Mouse (Mus musculus) stomach, embryonic 14.5 days (tissue): Measurements from ENCODE around the gene Raly. TPM values are rescaled to one million over a fixed set of nuclear protein-coding genes. Genes with fewer than 3 reads are reported as not detected.

Experiments
- ATAC-seq: fragments of 200-750 bp; cut with Nextera tagmentation; 2 replicates; pipeline ENCODE4 v1.8.0; 2017; ENCODE audit warnings: low read depth, moderate TSS enrichment; ENCODE audit not compliant: insufficient number of reproducible peaks, insufficient read depth, low FRiP score
- H3K27ac ChIP-seq: fragments of 300-500 bp; sonication (generic); 2 replicates; pipeline ENCODE4 v1.5.1; 2014; ENCODE audit warnings: mild to moderate bottlenecking, low read length, moderate library complexity, mixed read lengths
- H3K27me3 ChIP-seq: fragments of 300-500 bp; sonication (generic); 2 replicates; pipeline ENCODE4 v1.6.1; 2014; ENCODE audit warnings: low read length, control low read depth, mixed read lengths; ENCODE audit not compliant: control insufficient read depth, insufficient read depth
- H3K36me3 ChIP-seq: fragments of 300-500 bp; sonication (generic); 2 replicates; pipeline ENCODE4 v1.6.1; 2014; ENCODE audit warnings: mild to moderate bottlenecking, control low read depth, low read length, moderate library complexity, mixed read lengths; ENCODE audit not compliant: control insufficient read depth, insufficient read depth
- H3K4me1 ChIP-seq: fragments of 300-500 bp; sonication (generic); 2 replicates; pipeline ENCODE4 v1.6.1; 2014; ENCODE audit warnings: low read length, control low read depth, mixed read lengths; ENCODE audit not compliant: control insufficient read depth, insufficient read depth
- H3K4me2 ChIP-seq: fragments of 300-500 bp; sonication (generic); replicated peaks from 2 replicates; pipeline ENCODE4 v1.6.1; 2014; ENCODE audit warnings: low read depth, low read length, control low read depth
- H3K4me3 ChIP-seq: fragments of 300-500 bp; sonication (generic); 2 replicates; pipeline ENCODE4 v1.5.1; 2014; ENCODE audit warnings: low read depth, low read length, control low read depth
- H3K9ac ChIP-seq: fragments of 300-500 bp; sonication (generic); replicated peaks from 2 replicates; pipeline ENCODE4 v1.6.1; 2014; ENCODE audit warnings: low read depth, mild to moderate bottlenecking, control low read depth, low read length, moderate library complexity, mixed read lengths
- H3K9me3 ChIP-seq: fragments of 300-500 bp; sonication (generic); 2 replicates; pipeline ENCODE4 v1.6.1; 2016; ENCODE audit warnings: low read depth, low read length, control low read depth; ENCODE audit not compliant: control insufficient read depth
- WGBS: fragments of 180-500 bp; shearing (Covaris S2); extraction: QIAGEN DNeasy Blood & Tissue Kit; methylation state at CpG from one replicate; pipeline ENCODE4 v1.1.7; 2014; 5-methylcytosine and 5-hydroxymethylcytosine counted together
- polyA plus RNA-seq: library from polyadenylated mRNA; unstranded; fragments of >200 nt; fragmentation: Nextera tagmentation; extraction: Ambion mirVana; gene quantifications from 2 replicates; pipeline ENCODE4 v1.2.1, GENCODE M21; 2014

Raly gene
- polyA plus RNA-seq, 1 experiment from 2014 or later = 77.4 TPM

- Histone ChIP-seq H3K4me1 (no peaks in the 10 kb centered on the region), H3K4me2 (no peak overlapping the region), H3K9me3 (peaks cover 3% of the 10 kb centered on the region; the same call in 1 of the 2 replicates), H3K27ac (no peak overlapping the region), H3K9ac (no peak overlapping the region), H3K4me3 (no peak overlapping the region), H3K27me3 (no peaks in the 10 kb centered on the region), H3K36me3 (no peaks in the 10 kb centered on the region)
- no peak for ATAC-seq
- 64% methylated on average over 8 of the region's 8 CpGs for WGBS
Observed at GRCm38 (mm10) chr2:154771604-154772003, 19.3 kb upstream of the Raly start.

GRCm38 (mm10) chr2:154774032-154774431 is 16.9 kb upstream of the Raly start:
- WGBS = 70% methylated on average over 1 of the region's 1 CpGs
- H3K4me2 ChIP-seq = no peak overlapping the region
- no peak overlapping the region for H3K4me3 ChIP-seq
- peaks cover 3% of the 10 kb centered on the region; the same call in 1 of the 2 replicates for H3K9me3 ChIP-seq
- no peak for ATAC-seq
- H3K4me1 ChIP-seq = no peaks in the 10 kb centered on the region
- H3K36me3 ChIP-seq = no peaks in the 10 kb centered on the region
- H3K27ac ChIP-seq = no peak overlapping the region
- no peak overlapping the region for H3K9ac ChIP-seq
- H3K27me3 ChIP-seq = no peaks in the 10 kb centered on the region

DNA sequence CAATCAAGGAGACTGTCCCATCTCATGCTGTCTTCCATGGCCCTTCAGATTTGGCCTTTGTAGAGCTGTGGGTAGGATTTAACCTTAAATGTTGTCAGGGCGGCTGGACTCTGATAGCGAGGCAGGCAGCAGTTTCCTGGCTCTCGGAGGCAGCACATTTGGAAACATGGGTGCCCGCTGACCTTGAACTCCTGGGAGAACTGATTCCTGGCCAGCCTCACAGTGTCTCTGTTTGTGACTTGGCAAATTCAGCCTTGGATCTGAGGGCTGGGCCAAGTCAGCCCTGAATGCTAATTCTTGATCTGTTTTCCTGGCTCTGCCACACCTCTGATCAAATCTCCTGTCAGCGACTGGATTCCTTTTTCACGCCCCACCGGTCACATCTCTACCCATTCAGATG is 14.4 kb upstream of the Raly start:
- ATAC-seq = no peak
- H3K36me3 ChIP-seq = no peaks in the 10 kb centered on the region
- WGBS = 76% methylated on average over 7 of the region's 7 CpGs
- H3K9ac ChIP-seq = no peak overlapping the region
- no peaks in the 10 kb centered on the region for H3K27me3 ChIP-seq
- peaks cover 3% of the 10 kb centered on the region; the same call in 1 of the 2 replicates for H3K4me1 ChIP-seq
- H3K4me2 ChIP-seq = no peak overlapping the region
- H3K4me3 ChIP-seq = no peak overlapping the region
- H3K27ac ChIP-seq = no peak overlapping the region
- H3K9me3 ChIP-seq = peaks cover 3% of the 10 kb centered on the region; the same call in 1 of the 2 replicates

- H3K9me3 ChIP-seq = no peaks in the 10 kb centered on the region
- no peak overlapping the region for H3K9ac ChIP-seq
- H3K36me3 ChIP-seq = no peaks in the 10 kb centered on the region
- H3K4me2 ChIP-seq = no peak overlapping the region
- peaks cover 3% of the 10 kb centered on the region; the same call in 1 of the 2 replicates for H3K4me1 ChIP-seq
- H3K4me3 ChIP-seq = no peak overlapping the region
- WGBS = 35% methylated on average over 3 of the region's 3 CpGs
- ATAC-seq = no peak
- H3K27ac ChIP-seq = no peak overlapping the region
- H3K27me3 ChIP-seq = no peaks in the 10 kb centered on the region
Observed at GRCm38 (mm10) chr2:154779648-154780047, 11.2 kb upstream of the Raly start.

DNA sequence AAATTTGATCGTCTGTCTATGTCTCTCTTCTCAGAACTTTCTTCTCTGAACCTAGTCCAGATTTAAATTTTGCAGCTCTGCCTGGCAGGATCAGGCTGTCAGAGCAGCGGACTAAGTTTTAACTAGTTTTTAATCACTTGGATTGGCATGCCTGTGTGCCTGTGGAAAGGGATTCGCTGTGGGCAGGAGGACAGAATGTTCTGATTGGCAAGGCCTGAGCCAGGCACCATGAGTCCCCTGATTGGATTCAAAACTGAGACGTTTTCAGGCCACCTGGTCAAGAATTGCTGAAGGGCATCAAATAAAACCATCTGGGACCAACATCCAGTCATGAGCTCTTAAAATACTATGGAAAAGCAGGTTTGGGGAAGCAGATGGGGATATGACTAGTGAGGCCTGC is 8.5 kb upstream of the Raly start:
- no peaks in the 10 kb centered on the region for H3K27me3 ChIP-seq
- peaks cover 3% of the 10 kb centered on the region; the same call in 1 of the 2 replicates for H3K4me1 ChIP-seq
- no peak overlapping the region for H3K27ac ChIP-seq
- 71% methylated on average over 4 of the region's 4 CpGs for WGBS
- H3K9ac ChIP-seq = no peak overlapping the region
- H3K4me2 ChIP-seq = no peak overlapping the region
- H3K4me3 ChIP-seq = no peak overlapping the region
- no peak for ATAC-seq
- H3K36me3 ChIP-seq = no peaks in the 10 kb centered on the region
- H3K9me3 ChIP-seq = no peaks in the 10 kb centered on the region

- 59% methylated on average over 17 of the region's 17 CpGs for WGBS
- no peak overlapping the region for H3K4me3 ChIP-seq
Observed at GRCm38 (mm10) chr2:154782856-154783650, 7.8 kb upstream of the Raly start.

DNA sequence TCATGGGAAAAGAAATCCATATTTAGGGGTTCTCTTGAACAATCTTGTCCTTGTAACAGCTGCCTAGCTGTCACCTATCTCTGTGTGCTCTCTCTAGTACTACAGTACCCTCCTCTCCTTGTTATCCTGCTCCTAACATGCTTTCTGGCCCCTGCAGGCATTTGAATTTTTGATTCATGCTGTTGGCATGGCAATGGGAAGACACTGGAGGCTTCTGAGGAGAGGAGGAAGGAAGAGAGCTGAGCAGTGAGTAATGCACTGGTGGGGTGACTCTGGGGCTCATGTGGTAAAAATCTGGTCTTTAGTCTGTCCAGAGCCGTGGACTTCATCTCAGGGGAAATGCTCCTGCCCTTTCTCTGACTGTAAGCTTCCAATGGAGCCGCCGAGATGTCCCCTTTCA is 5.6 kb upstream of the Raly start:
- Histone ChIP-seq H3K4me1 (peaks cover 5% of the 10 kb centered on the region; the same call in 1 of the 2 replicates), H3K9me3 (no peaks in the 10 kb centered on the region), H3K36me3 (no peaks in the 10 kb centered on the region), H3K27me3 (no peaks in the 10 kb centered on the region), H3K27ac (no peak overlapping the region), H3K4me2 (no peak overlapping the region), H3K4me3 (no peak overlapping the region), H3K9ac (no peak overlapping the region)
- 50% methylated on average over 3 of the region's 3 CpGs for WGBS
- no peak for ATAC-seq

More at GRCm38 (mm10) chr2:154782856-154783650, 7.8 kb upstream of the Raly start:
- H3K27ac ChIP-seq = no peak overlapping the region
- no peaks in the 10 kb centered on the region for H3K36me3 ChIP-seq
- H3K9ac ChIP-seq = no peak overlapping the region
- ATAC-seq = no peak
- H3K4me1 ChIP-seq = peaks cover 3% of the 10 kb centered on the region; the same call in 1 of the 2 replicates
- H3K9me3 ChIP-seq = no peaks in the 10 kb centered on the region
- H3K27me3 ChIP-seq = no peaks in the 10 kb centered on the region
- H3K4me2 ChIP-seq = no peak overlapping the region

GRCm38 (mm10) chr2:154786187-154786586 is 4.7 kb upstream of the Raly start:
- H3K36me3 ChIP-seq = no peaks in the 10 kb centered on the region
- no peaks in the 10 kb centered on the region for H3K9me3 ChIP-seq
- H3K4me2 ChIP-seq = no peak overlapping the region
- 47% methylated on average over 3 of the region's 3 CpGs for WGBS
- 0 out of 2 replicates have a peak, but pooled peaks cover 5% of the 10 kb centered on the region for H3K4me1 ChIP-seq
- H3K27me3 ChIP-seq = no peaks in the 10 kb centered on the region
- H3K9ac ChIP-seq = no peak overlapping the region
- no peak for ATAC-seq
- H3K4me3 ChIP-seq = no peak overlapping the region
- no peak overlapping the region for H3K27ac ChIP-seq
